Mouse (Mus musculus) CH12.LX (cell line): ENCODE data around the gene St3gal3. TPM values are rescaled to one million over a fixed set of nuclear protein-coding genes. Genes with fewer than 3 reads are reported as not detected.

Experiments used
- DNase-seq: peaks from one replicate; pipeline ENCODE4 v3.0.0-alpha.2; 2013; ENCODE audit errors: extremely low read depth
- H3K27ac ChIP-seq: 2 replicates; pipeline ENCODE4 v1.5.1; 2012; ENCODE audit warnings: low read depth, mild to moderate bottlenecking, control low read depth, moderate library complexity; ENCODE audit not compliant: insufficient read depth
- H3K27me3 ChIP-seq: replicated peaks from 2 replicates; pipeline ENCODE3; 2012; ENCODE audit warnings: inconsistent platforms
- H3K36me3 ChIP-seq, 2 experiments: replicated peaks in 1 of 2; 2 replicates each; pipeline versions ENCODE3 to v1.6.1; 2012; ENCODE audit warnings: inconsistent platforms in 1 of 2, low read length in 1 of 2, mild to moderate bottlenecking in 1 of 2, mixed read lengths in 1 of 2, moderate library complexity in 1 of 2; ENCODE audit not compliant: control insufficient read depth in 1 of 2, insufficient read depth in 1 of 2
- H3K4me1 ChIP-seq, 2 experiments: 2 replicates each; pipeline ENCODE4 v1.6.1; 2012; ENCODE audit warnings: inconsistent platforms in 1 of 2, moderate library complexity in 1 of 2; ENCODE audit not compliant: insufficient read depth in 2 of 2, control insufficient read depth in 1 of 2
- H3K4me2 ChIP-seq: 2 replicates; pipeline ENCODE4 v1.6.1; 2012; ENCODE audit warnings: low read depth, mild to moderate bottlenecking, control low read depth; ENCODE audit not compliant: poor library complexity, insufficient read depth, severe bottlenecking
- H3K4me3 ChIP-seq, 3 experiments: fragments of 150-350 bp in 1 of 3; sonication (generic) in 1 of 3; replicated peaks in 1 of 3; 2 replicates each; pipeline versions ENCODE3 to v1.5.1; 2011 to 2012; ENCODE audit warnings: low read depth in 2 of 3, low read length in 2 of 3, mild to moderate bottlenecking in 2 of 3, moderate library complexity in 2 of 3, control low read depth in 1 of 3, improper control_type of control experiment in 1 of 3, inconsistent platforms in 1 of 3, mixed read lengths in 1 of 3; ENCODE audit not compliant: poor library complexity in 1 of 3
- H3K79me2 ChIP-seq: replicated peaks from 2 replicates; pipeline ENCODE4 v1.6.1; 2012; ENCODE audit warnings: mild to moderate bottlenecking, moderate library complexity; ENCODE audit not compliant: control insufficient read depth, poor library complexity, insufficient read depth, severe bottlenecking; ENCODE audit errors: extremely low read depth
- H3K9ac ChIP-seq: 2 replicates; pipeline ENCODE4 v1.6.1; 2012; ENCODE audit warnings: low read depth, mild to moderate bottlenecking, control low read depth, moderate library complexity; ENCODE audit not compliant: insufficient read depth
- H3K9me3 ChIP-seq: replicated peaks from 2 replicates; pipeline ENCODE3; 2012; ENCODE audit warnings: low read length, inconsistent platforms, mixed read lengths
- BHLHE40 ChIP-seq: IDR thresholded peaks from 2 replicates; pipeline ENCODE4 v1.6.1; 2011; ENCODE audit warnings: mild to moderate bottlenecking, low read depth, low read length, improper control_type of control experiment
- CHD1 ChIP-seq: IDR thresholded peaks from 2 replicates; pipeline ENCODE4 v1.6.1; 2012; ENCODE audit warnings: low read depth, low read length, improper control_type of control experiment, inconsistent platforms
- ELF1 ChIP-seq: IDR thresholded peaks from 2 replicates; pipeline ENCODE4 v1.6.1; 2014; ENCODE audit warnings: low read depth, mild to moderate bottlenecking, inconsistent platforms, low read length, improper control_type of control experiment
- EP300 ChIP-seq: IDR thresholded peaks from 2 replicates; pipeline ENCODE4 v1.6.1; 2011; ENCODE audit warnings: low read length, improper control_type of control experiment
- GABPA ChIP-seq: IDR thresholded peaks from 2 replicates; pipeline ENCODE4 v1.6.1; 2012; ENCODE audit warnings: low read depth, low read length, improper control_type of control experiment, inconsistent platforms; ENCODE audit not compliant: insufficient replicate concordance
- HCFC1 ChIP-seq: IDR thresholded peaks from 2 replicates; pipeline ENCODE4 v1.6.1; 2012; ENCODE audit warnings: low read depth, mild to moderate bottlenecking, inconsistent platforms, low read length, improper control_type of control experiment
- IRF4 ChIP-seq: IDR thresholded peaks from 2 replicates; pipeline ENCODE4 v1.6.1; 2014; ENCODE audit warnings: low read depth, mild to moderate bottlenecking, inconsistent platforms, low read length, improper control_type of control experiment
- JUND ChIP-seq: conservative IDR thresholded peaks from 2 replicates; pipeline ENCODE4 v1.6.1; 2011; ENCODE audit warnings: low read depth, low read length, improper control_type of control experiment
- MAFK ChIP-seq: IDR thresholded peaks from 2 replicates; pipeline ENCODE4 v1.6.1; 2011; ENCODE audit warnings: low read length, improper control_type of control experiment; ENCODE audit not compliant: insufficient replicate concordance
- MAZ ChIP-seq: IDR thresholded peaks from 2 replicates; pipeline ENCODE4 v1.6.1; 2012; ENCODE audit warnings: low read depth, mild to moderate bottlenecking, inconsistent platforms, low read length, improper control_type of control experiment, moderate library complexity
- POLR2A ChIP-seq: IDR thresholded peaks from 2 replicates; pipeline ENCODE4 v1.6.1; 2011; ENCODE audit warnings: low read depth, mild to moderate bottlenecking, improper control_type of control experiment, low read length
- POLR2AphosphoS2 ChIP-seq: IDR thresholded peaks from 2 replicates; pipeline ENCODE4 v1.6.1; 2011; ENCODE audit warnings: low read depth, low read length, improper control_type of control experiment
- TBP ChIP-seq: conservative IDR thresholded peaks from 2 replicates; pipeline ENCODE4 v1.6.1; 2011; ENCODE audit warnings: low read depth, low read length, improper control_type of control experiment
- UBTF ChIP-seq: IDR thresholded peaks from 2 replicates; pipeline ENCODE4 v1.6.1; 2012; ENCODE audit warnings: low read depth, mild to moderate bottlenecking, inconsistent platforms, low read length, improper control_type of control experiment, moderate library complexity
- USF1 ChIP-seq: IDR thresholded peaks from 2 replicates; pipeline ENCODE4 v1.6.1; 2014; ENCODE audit warnings: low read depth, mild to moderate bottlenecking, inconsistent platforms, low read length, improper control_type of control experiment
- USF2 ChIP-seq: conservative IDR thresholded peaks from 2 replicates; pipeline ENCODE4 v1.6.1; 2011; ENCODE audit warnings: low read depth, low read length, improper control_type of control experiment
- ZKSCAN1 ChIP-seq: IDR thresholded peaks from 2 replicates; pipeline ENCODE4 v1.6.1; 2012; ENCODE audit warnings: low read depth, inconsistent platforms, low read length, improper control_type of control experiment, borderline replicate concordance
- ZMIZ1 ChIP-seq: IDR thresholded peaks from 2 replicates; pipeline ENCODE4 v1.6.1; 2012; ENCODE audit warnings: low read depth, mild to moderate bottlenecking, inconsistent platforms, low read length, improper control_type of control experiment
- ZNF384 ChIP-seq: IDR thresholded peaks from 2 replicates; pipeline ENCODE4 v1.6.1; 2012; ENCODE audit warnings: low read depth, low read length, improper control_type of control experiment, inconsistent platforms
- dilution Hi-C: fragments of 300-500 bp; cut with MboI; formaldehyde crosslinking; loops from 2 replicates; pipeline ENCODE4 v1.14.3; 2020; ENCODE audit warnings: low sequenced_read_pairs; ENCODE audit not compliant: extremely low pct_unique_long_range_greater_than_20kb, extremely low pct_ligation_motif_present
- in situ Hi-C: fragments of 300-500 bp; cut with MboI; formaldehyde crosslinking; loops from 3 replicates; pipeline ENCODE4 v1.14.3; 2019; ENCODE audit warnings: low sequenced_read_pairs, low pct_ligation_motif_present, low pct_unique_long_range_greater_than_20kb, mixed read lengths
- polyA plus RNA-seq: library from polyadenylated mRNA; unstranded; fragments of >175 nt; gene quantifications from 2 replicates; pipeline ENCODE4 v1.2.1, GENCODE M21; 2012; ENCODE audit warnings: low read depth; ENCODE audit not compliant: insufficient read length
- total RNA-seq, 2 experiments: library from RNA; depleted of rRNA; stranded (reverse); fragments of 300-350 nt in 1 of 2; fragments of >200 nt in 1 of 2; gene quantifications; 2 replicates each; pipeline ENCODE4 v1.2.3; 2012 to 2014

Gene St3gal3
- total and polyA plus RNA-seq, 3 experiments = 7.1 to 10.1 (median 8.2) TPM

DNA sequence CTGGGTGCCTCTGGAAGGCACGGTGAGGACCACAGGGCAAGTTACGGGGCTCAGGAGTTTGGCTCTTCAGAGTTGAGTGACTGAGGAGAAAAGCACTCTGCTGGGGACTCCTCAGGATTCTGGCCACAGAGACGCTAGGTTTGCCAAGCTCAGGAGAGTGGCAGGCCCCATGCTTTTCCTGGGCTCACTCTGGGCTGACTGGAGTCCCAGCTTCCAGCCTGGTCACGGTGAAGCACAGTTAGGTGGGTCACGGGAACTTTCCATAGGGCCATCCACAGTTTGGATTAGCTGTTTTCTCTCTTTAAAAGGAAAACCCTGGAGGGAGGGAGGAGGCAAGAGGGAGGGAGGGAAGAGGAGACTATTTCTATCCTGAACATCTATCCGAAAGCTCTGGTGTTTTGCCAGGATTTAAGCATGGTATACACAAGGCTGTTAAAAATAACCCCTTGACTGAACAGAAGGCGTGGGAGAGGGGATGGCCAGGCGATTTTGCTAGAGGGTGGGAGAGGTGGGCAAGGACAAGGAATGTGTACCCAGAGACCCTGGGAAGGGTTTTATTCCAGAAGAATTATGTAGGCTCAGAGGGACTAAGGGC, 149.6 kb downstream of the St3gal3 start:
- Histone ChIP-seq H3K4me1 (peaks cover 28 to 52% of the 10 kb centered on the region in 2 experiments), H3K27ac (no peak overlapping the region), H3K9me3 (no peaks in the 10 kb centered on the region), H3K9ac (no peak overlapping the region), H3K4me2 (no peak overlapping the region), H3K79me2 (no peaks in the 10 kb centered on the region), H3K27me3 (no peaks in the 10 kb centered on the region), H3K36me3 (peaks cover 0 to 4% of the 10 kb centered on the region in 2 experiments), H3K4me3 (no peak overlapping the region)
- dilution Hi-C loops (no loop called here), in situ Hi-C loops (no loop called here)
- no peak for DNase-seq
- no peak for TF ChIP-seq ZNF384
- no peak for TF ChIP-seq MAZ
- TF ChIP-seq USF1 = no peak

DNA sequence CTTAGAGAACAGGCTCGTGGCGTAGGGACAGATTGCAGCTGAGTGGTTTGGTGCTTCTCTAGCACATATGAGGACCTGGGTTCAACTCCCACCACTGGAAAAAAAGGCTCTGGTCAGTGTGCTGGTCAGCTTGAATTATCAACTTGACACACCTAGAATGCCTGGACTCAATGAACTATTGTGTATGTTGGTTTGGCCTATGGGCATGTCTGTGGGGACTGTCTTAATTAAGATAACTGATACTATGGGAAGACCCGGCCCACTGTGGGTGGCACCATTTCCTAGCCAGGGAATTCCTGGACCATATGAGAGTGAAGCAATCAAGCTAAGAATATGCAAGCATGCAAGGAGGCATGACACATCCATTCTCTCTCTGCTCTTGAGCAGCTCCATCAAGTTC, 150.5 kb downstream of the St3gal3 start:
- no peak overlapping the region for H3K4me3 ChIP-seq
- dilution Hi-C loops (no loop called here), in situ Hi-C loops (no loop called here)
- no peak overlapping the region for H3K4me2 ChIP-seq
- H3K4me1 ChIP-seq = peaks cover 37 to 60% of the 10 kb centered on the region in 2 experiments
- H3K27me3 ChIP-seq = no peaks in the 10 kb centered on the region
- H3K9me3 ChIP-seq = no peaks in the 10 kb centered on the region
- peaks cover 0 to 2% of the 10 kb centered on the region in 2 experiments for H3K36me3 ChIP-seq
- H3K79me2 ChIP-seq = no peaks in the 10 kb centered on the region
- no peak overlapping the region for H3K9ac ChIP-seq
- H3K27ac ChIP-seq = no peak overlapping the region
- TF ChIP-seq TBP (no peak), EP300 (no peak), MAZ (no peak), POLR2A (no peak), IRF4 (no peak), UBTF (no peak), USF1 (no peak), ZKSCAN1 (no peak)
- no peak for DNase-seq

DNA sequence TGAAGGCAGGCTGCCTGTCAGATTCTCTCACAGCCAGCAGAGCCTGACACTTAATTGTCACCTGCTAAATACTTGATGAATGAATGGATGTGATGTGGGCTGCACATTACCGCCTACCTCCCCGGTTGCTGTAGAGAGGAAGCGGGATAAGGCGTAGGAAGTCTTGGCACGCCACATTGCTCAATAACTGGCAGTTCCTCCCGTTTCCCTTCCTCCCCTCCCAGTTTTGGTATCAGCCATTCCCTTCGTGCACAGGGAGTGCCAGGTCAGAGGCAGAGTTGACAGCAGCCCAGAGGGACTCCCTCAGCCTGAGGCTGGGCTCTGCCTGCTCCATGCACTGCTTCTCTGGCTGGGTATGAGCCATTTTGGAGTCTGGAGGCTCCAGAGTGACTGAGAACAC, 152.0 kb downstream of the St3gal3 start:
- no peak for DNase-seq
- Histone ChIP-seq H3K27ac (no peak overlapping the region), H3K4me3 (no peak overlapping the region), H3K36me3 (peaks cover 0 to 2% of the 10 kb centered on the region in 2 experiments), H3K9ac (no peak overlapping the region), H3K79me2 (no peaks in the 10 kb centered on the region), H3K4me1 (peaks cover 33 to 56% of the 10 kb centered on the region in 2 experiments), H3K4me2 (no peak overlapping the region), H3K27me3 (no peaks in the 10 kb centered on the region), H3K9me3 (no peaks in the 10 kb centered on the region)
- dilution Hi-C loops = no loop called here
- in situ Hi-C loops = no loop called here
- TF ChIP-seq USF1 (no peak), BHLHE40 (no peak), USF2 (no peak), ZKSCAN1 (no peak), GABPA (no peak), CHD1 (no peak), ELF1 (no peak), MAFK (no peak), ZNF384 (no peak), JUND (no peak), POLR2AphosphoS2 (no peak), ZMIZ1 (no peak), HCFC1 (no peak)
